Mouse (Mus musculus) MEL (cell line): ENCODE measurements at regions not wholly inside any gene's neighbourhood (a gene's known extent, or its start where the extent isn't known, plus 50 kb on each side); places are given as distances from the start of the nearest gene placed in this dataset.

Experiments used
- DNase-seq: peaks from one replicate; pipeline ENCODE4 v3.0.0; 2011; ENCODE audit warnings: low read depth, low spot score
- H3K27ac ChIP-seq: 2 replicates; pipeline ENCODE4 v1.5.1; 2012; ENCODE audit warnings: low read depth, mild to moderate bottlenecking, control low read depth, low read length, moderate library complexity; ENCODE audit not compliant: control insufficient read depth
- H3K27me3 ChIP-seq, 2 experiments: fragments of 150-350 bp in 1 of 2; sonication (generic) in 1 of 2; 2 replicates each; pipeline ENCODE4 v1.6.1; 2012; ENCODE audit warnings: low read length in 2 of 2, mild to moderate bottlenecking in 2 of 2, improper control_type of control experiment in 1 of 2, moderate library complexity in 1 of 2; ENCODE audit not compliant: insufficient read depth in 2 of 2, control insufficient read depth in 1 of 2
- H3K36me3 ChIP-seq, 2 experiments: 2 replicates each; pipeline ENCODE4 v1.6.1; 2012 to 2014; ENCODE audit warnings: low read length in 2 of 2, improper control_type of control experiment in 1 of 2, inconsistent platforms in 1 of 2, mild to moderate bottlenecking in 1 of 2; ENCODE audit not compliant: insufficient read depth in 2 of 2, control insufficient read depth in 1 of 2
- H3K4me1 ChIP-seq, 2 experiments: fragments of 150-350 bp in 1 of 2; sonication (generic) in 1 of 2; 2 replicates each; pipeline ENCODE4 v1.6.1; 2012; ENCODE audit warnings: low read length in 2 of 2, improper control_type of control experiment in 1 of 2, mild to moderate bottlenecking in 1 of 2; ENCODE audit not compliant: insufficient read depth in 2 of 2, control insufficient read depth in 1 of 2
- H3K4me3 ChIP-seq, 2 experiments: fragments of 150-350 bp in 1 of 2; sonication (generic) in 1 of 2; 2 replicates each; pipeline ENCODE4 v1.5.1; 2012; ENCODE audit warnings: low read depth in 2 of 2, low read length in 2 of 2, mild to moderate bottlenecking in 2 of 2, moderate library complexity in 2 of 2, control low read depth in 1 of 2, improper control_type of control experiment in 1 of 2; ENCODE audit not compliant: control insufficient read depth in 1 of 2, insufficient read depth in 1 of 2
- H3K79me2 ChIP-seq: 2 replicates; pipeline ENCODE4 v1.6.1; 2012; ENCODE audit warnings: mild to moderate bottlenecking, low read length, moderate library complexity; ENCODE audit not compliant: control insufficient read depth, poor library complexity, insufficient read depth
- H3K9ac ChIP-seq: 2 replicates; pipeline ENCODE4 v1.6.1; 2012; ENCODE audit warnings: low read depth, mild to moderate bottlenecking, control low read depth, low read length, moderate library complexity; ENCODE audit not compliant: control insufficient read depth, poor library complexity, severe bottlenecking
- H3K9me3 ChIP-seq: fragments of 150-350 bp; sonication (generic); replicated peaks from 2 replicates; pipeline ENCODE4 v1.6.1; 2012; ENCODE audit warnings: mild to moderate bottlenecking, low read length, improper control_type of control experiment, moderate library complexity; ENCODE audit not compliant: insufficient read depth
- E2F4 ChIP-seq: IDR thresholded peaks from 2 replicates; pipeline ENCODE4 v1.6.1; 2011; ENCODE audit warnings: low read depth, low read length, improper control_type of control experiment, borderline replicate concordance
- EP300 ChIP-seq, 2 experiments: IDR thresholded peaks; 2 replicates each; pipeline ENCODE4 v1.6.1; 2011; ENCODE audit warnings: improper control_type of control experiment in 2 of 2, low read length in 2 of 2, low read depth in 1 of 2, mild to moderate bottlenecking in 1 of 2
- GABPA ChIP-seq: IDR thresholded peaks from 2 replicates; pipeline ENCODE4 v1.6.1; 2012; ENCODE audit warnings: low read depth, mild to moderate bottlenecking, inconsistent platforms, low read length, improper control_type of control experiment, moderate library complexity
- JUND ChIP-seq: IDR thresholded peaks from 2 replicates; pipeline ENCODE4 v1.6.1; 2011; ENCODE audit warnings: low read depth, mild to moderate bottlenecking, improper control_type of control experiment, low read length
- MEF2A ChIP-seq: IDR thresholded peaks from 2 replicates; pipeline ENCODE4 v1.6.1; 2014; ENCODE audit warnings: low read depth, mild to moderate bottlenecking, inconsistent platforms, low read length, improper control_type of control experiment; ENCODE audit not compliant: poor library complexity, insufficient replicate concordance, severe bottlenecking; ENCODE audit errors: extremely low read depth
- RCOR1 ChIP-seq: IDR thresholded peaks from 2 replicates; pipeline ENCODE4 v1.6.1; 2012; ENCODE audit warnings: low read depth, mild to moderate bottlenecking, inconsistent platforms, low read length, improper control_type of control experiment
- TAL1 ChIP-seq: IDR thresholded peaks from 2 replicates; pipeline ENCODE4 v1.6.1; 2012; ENCODE audit warnings: mild to moderate bottlenecking, inconsistent platforms, low read length, moderate library complexity, mixed read lengths
- TBP ChIP-seq: IDR thresholded peaks from 2 replicates; pipeline ENCODE4 v1.8.0; 2011; ENCODE audit warnings: low read depth, low read length, improper control_type of control experiment
- TCF12 ChIP-seq: IDR thresholded peaks from 2 replicates; pipeline ENCODE4 v1.6.1; 2014; ENCODE audit warnings: low read depth, mild to moderate bottlenecking, inconsistent platforms, low read length, improper control_type of control experiment, moderate library complexity
- USF1 ChIP-seq: IDR thresholded peaks from 2 replicates; pipeline ENCODE4 v1.6.1; 2014; ENCODE audit warnings: low read depth, mild to moderate bottlenecking, inconsistent platforms, low read length, improper control_type of control experiment, moderate library complexity
- USF2 ChIP-seq, 2 experiments: IDR thresholded peaks; 2 replicates each; pipeline ENCODE4 v1.6.1; 2011 to 2012; ENCODE audit warnings: improper control_type of control experiment in 2 of 2, low read length in 2 of 2, borderline replicate concordance in 1 of 2, inconsistent platforms in 1 of 2, low read depth in 1 of 2, mild to moderate bottlenecking in 1 of 2; ENCODE audit not compliant: insufficient read depth in 1 of 2
- ZC3H11A ChIP-seq: IDR thresholded peaks from 2 replicates; pipeline ENCODE4 v1.6.1; 2012; ENCODE audit warnings: low read depth, mild to moderate bottlenecking, inconsistent platforms, low read length, improper control_type of control experiment
- ZKSCAN1 ChIP-seq: IDR thresholded peaks from 2 replicates; pipeline ENCODE4 v1.6.1; 2012; ENCODE audit warnings: low read depth, mild to moderate bottlenecking, inconsistent platforms, low read length, improper control_type of control experiment, moderate library complexity
- ZNF384 ChIP-seq: IDR thresholded peaks from 2 replicates; pipeline ENCODE4 v1.6.1; 2012; ENCODE audit warnings: low read depth, mild to moderate bottlenecking, inconsistent platforms, low read length, improper control_type of control experiment

GRCm38 (mm10) chrX:42393836-42394556 is 95.5 kb upstream of the Tex13c2 start:
- H3K4me1 ChIP-seq, result no peaks in the 10 kb centered on the region
- TF ChIP-seq TCF12 (peak; percentile 44; the same call in 1 of the 2 replicates), RCOR1 (no peak), EP300 (IDR thresholded peaks at IDR 0.05; ENCODE audit: low read depth in 1 of 2, low read length in 2 of 2) (peak in 1 of 2 experiments; percentile 19; a peak in 1 of 4 replicates)
- no peaks in the 10 kb centered on the region for H3K9me3 ChIP-seq
- no peak overlapping the region for H3K27ac ChIP-seq
- H3K27me3 ChIP-seq, result no peaks in the 10 kb centered on the region
- H3K36me3 ChIP-seq, result no peaks in the 10 kb centered on the region
- DNase-seq, result peak; percentile 2
- H3K9ac ChIP-seq, result no peak overlapping the region
- H3K4me3 ChIP-seq, result no peak overlapping the region
- H3K79me2 ChIP-seq, result no peaks in the 10 kb centered on the region

GRCm38 (mm10) chrX:42396441-42396840 is 93.0 kb upstream of the Tex13c2 start:
- Histone ChIP-seq H3K9ac (no peak overlapping the region), H3K27ac (no peak overlapping the region), H3K4me1 (no peaks in the 10 kb centered on the region), H3K36me3 (no peaks in the 10 kb centered on the region), H3K27me3 (no peaks in the 10 kb centered on the region), H3K4me3 (no peak overlapping the region), H3K9me3 (no peaks in the 10 kb centered on the region), H3K79me2 (no peaks in the 10 kb centered on the region)
- TF ChIP-seq ZNF384 (no peak), TAL1 (no peak), USF2 (IDR thresholded peaks at IDR 0.05; ENCODE audit: borderline replicate concordance in 1 of 2, insufficient read depth in 1 of 2, low read depth in 1 of 2, low read length in 2 of 2) (no peak), ZC3H11A (no peak), ZKSCAN1 (no peak), RCOR1 (no peak), TBP (no peak)
- DNase-seq, result no peak

DNA sequence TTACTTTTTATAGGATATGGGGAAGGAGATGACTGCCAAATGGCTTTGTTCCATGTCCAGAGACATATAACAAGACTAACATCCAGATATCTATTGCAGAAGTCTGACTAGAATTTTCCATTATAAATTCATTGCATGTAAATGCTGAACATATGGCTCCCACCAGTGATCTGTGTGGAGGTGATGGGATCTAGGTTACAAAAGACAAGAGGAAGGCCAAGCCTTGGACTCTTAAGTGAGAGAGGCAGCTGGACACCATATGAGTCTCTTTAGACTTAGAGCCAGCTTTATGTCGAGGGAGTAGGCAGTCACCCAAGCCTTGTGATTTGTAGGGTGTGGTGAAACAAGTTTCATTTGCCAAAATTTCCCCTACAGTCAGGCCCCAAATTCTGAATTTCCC is 90.7 kb upstream of the Tex13c2 start:
- Histone ChIP-seq H3K79me2 (no peaks in the 10 kb centered on the region), H3K9me3 (no peaks in the 10 kb centered on the region), H3K27ac (no peak overlapping the region), H3K9ac (no peak overlapping the region), H3K4me1 (no peaks in the 10 kb centered on the region), H3K27me3 (no peaks in the 10 kb centered on the region), H3K36me3 (no peaks in the 10 kb centered on the region), H3K4me3 (no peak overlapping the region)
- TF ChIP-seq RCOR1 (no peak), USF1 (no peak), MEF2A (no peak), E2F4 (no peak), GABPA (no peak), JUND (no peak)
- DNase-seq, result no peak
